Mouse (Mus musculus): Measurements from ENCODE around the gene Cdkal1.

DNA sequence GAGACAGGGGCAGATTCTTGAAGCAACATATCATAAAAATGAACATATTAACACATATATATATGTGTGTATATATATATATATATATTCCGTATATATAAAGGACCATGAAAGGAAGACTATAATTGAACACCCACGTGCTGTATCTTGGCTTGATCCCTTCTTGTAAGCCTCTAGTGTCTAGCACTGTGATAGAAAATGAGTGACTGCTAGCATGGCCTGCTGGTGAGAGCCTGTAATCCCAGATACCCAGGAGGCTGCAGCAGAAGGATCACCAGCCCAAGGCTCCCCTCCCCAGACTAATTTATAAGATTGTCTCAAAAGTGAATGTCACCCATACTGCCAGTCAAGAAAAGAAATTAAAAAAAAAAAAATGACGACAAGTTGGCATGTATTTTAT lies 158.2 kb downstream of the Cdkal1 start:
- TF ChIP-seq POLR2A (IDR thresholded peaks at IDR 0.05; ENCODE audit: extremely low read depth, insufficient read depth, low read length) (no peak), CTCF (IDR thresholded peaks at IDR 0.05; ENCODE audit: extremely low read depth, insufficient read depth, low read length) (no peak)
